Mouse (Mus musculus) stomach, embryonic 16.5 days (tissue): Measurements from ENCODE around the gene Lsp1. TPM values are rescaled to one million over a fixed set of nuclear protein-coding genes. Genes with fewer than 3 reads are reported as not detected.
A peak's percentile ranks its signal among the peaks of the same experiment; 100 is the strongest.

ENCODE experiments used
- ATAC-seq: fragments of 200-750 bp; cut with Nextera tagmentation; 2 replicates; pipeline ENCODE4 v1.8.0; 2017; ENCODE audit warnings: moderate number of reproducible peaks, moderate TSS enrichment; ENCODE audit not compliant: insufficient read depth, low FRiP score
- H3K27ac ChIP-seq: fragments of 300-500 bp; sonication (generic); 2 replicates; pipeline ENCODE4 v1.5.1; 2014; ENCODE audit warnings: low read length
- H3K27me3 ChIP-seq: fragments of 300-500 bp; sonication (generic); 2 replicates; pipeline ENCODE4 v1.6.1; 2014; ENCODE audit warnings: low read length, control low read depth, mixed read lengths; ENCODE audit not compliant: control insufficient read depth, insufficient read depth
- H3K36me3 ChIP-seq: fragments of 300-500 bp; sonication (generic); 2 replicates; pipeline ENCODE4 v1.6.1; 2014; ENCODE audit warnings: low read length; ENCODE audit not compliant: control insufficient read depth, insufficient read depth
- H3K4me1 ChIP-seq: fragments of 300-500 bp; sonication (generic); 2 replicates; pipeline ENCODE4 v1.6.1; 2014; ENCODE audit warnings: low read length, control low read depth, mixed read lengths; ENCODE audit not compliant: control insufficient read depth, insufficient read depth
- H3K4me2 ChIP-seq: fragments of 300-500 bp; sonication (generic); 2 replicates; pipeline ENCODE4 v1.6.1; 2014; ENCODE audit warnings: low read depth, low read length, mixed read lengths
- H3K4me3 ChIP-seq: fragments of 300-500 bp; sonication (generic); replicated peaks from 2 replicates; pipeline ENCODE4 v1.5.1; 2014; ENCODE audit warnings: mild to moderate bottlenecking, low read length
- H3K9ac ChIP-seq: fragments of 300-500 bp; sonication (generic); 2 replicates; pipeline ENCODE4 v1.6.1; 2014; ENCODE audit warnings: low read length
- H3K9me3 ChIP-seq: fragments of 300-500 bp; sonication (generic); replicated peaks from 2 replicates; pipeline ENCODE4 v1.6.1; 2016; ENCODE audit warnings: low read length, control low read depth; ENCODE audit not compliant: control insufficient read depth
- WGBS: fragments of 180-500 bp; shearing (Covaris S2); extraction: QIAGEN DNeasy Blood & Tissue Kit; methylation state at CpG from one replicate; pipeline ENCODE4 v1.1.7; 2014; 5-methylcytosine and 5-hydroxymethylcytosine counted together
- polyA plus RNA-seq: library from polyadenylated mRNA; unstranded; fragments of >200 nt; fragmentation: Nextera tagmentation; extraction: Ambion mirVana; gene quantifications from 2 replicates; pipeline ENCODE4 v1.2.1, GENCODE M21; 2015

Lsp1 gene
- polyA plus RNA-seq, 1 experiment from 2014 or later = 216 TPM

GRCm38 (mm10) chr7:142470171-142470691, 9.6 kb downstream of the Lsp1 start:
- no peak for ATAC-seq
- Histone ChIP-seq H3K27ac (peak overlapping the region; percentile 97), H3K9ac (peak overlapping the region; percentile 38; the same call in 1 of the 2 replicates), H3K27me3 (no peaks in the 10 kb centered on the region), H3K4me3 (no peak overlapping the region), H3K36me3 (no peaks in the 10 kb centered on the region), H3K4me2 (no peak overlapping the region), H3K9me3 (no peaks in the 10 kb centered on the region), H3K4me1 (peaks cover 26% of the 10 kb centered on the region)
- 65% methylated on average over 7 of the region's 7 CpGs for WGBS

GRCm38 (mm10) chr7:142470808-142471413, 10.3 kb downstream of the Lsp1 start:
- H3K9me3 ChIP-seq = no peaks in the 10 kb centered on the region

GRCm38 (mm10) chr7:142471414-142471861, 10.8 kb downstream of the Lsp1 start:
- H3K4me2 ChIP-seq = peak overlapping the region; percentile 65
- no peaks in the 10 kb centered on the region for H3K36me3 ChIP-seq
- H3K27ac ChIP-seq = peak overlapping the region; percentile 97
- no peaks in the 10 kb centered on the region for H3K9me3 ChIP-seq
- peaks cover 26% of the 10 kb centered on the region for H3K4me1 ChIP-seq
- ATAC-seq = peak; percentile 8; the same call in 1 of the 2 replicates
- H3K9ac ChIP-seq = peak overlapping the region; percentile 80
- WGBS = 48% methylated on average over 6 of the region's 6 CpGs
- peak overlapping the region; percentile 48 for H3K4me3 ChIP-seq
- no peaks in the 10 kb centered on the region for H3K27me3 ChIP-seq

More at GRCm38 (mm10) chr7:142470808-142471413, 10.3 kb downstream of the Lsp1 start:
- Histone ChIP-seq H3K4me1 (peaks cover 26% of the 10 kb centered on the region), H3K9ac (peak overlapping the region; percentile 80), H3K27ac (peak overlapping the region; percentile 97), H3K36me3 (no peaks in the 10 kb centered on the region), H3K27me3 (no peaks in the 10 kb centered on the region), H3K4me3 (peak overlapping the region; percentile 48; the same call in 1 of the 2 replicates), H3K4me2 (peak overlapping the region; percentile 65)
- WGBS = 16% methylated on average over 4 of the region's 4 CpGs
- peak; percentile 63; the same call in 1 of the 2 replicates for ATAC-seq

GRCm38 (mm10) chr7:142471884-142472570, 11.4 kb downstream of the Lsp1 start:
- peak overlapping the region; percentile 48 for H3K4me3 ChIP-seq
- H3K4me2 ChIP-seq = peak overlapping the region; percentile 65
- 41% methylated on average over 15 of the region's 15 CpGs for WGBS
- H3K27me3 ChIP-seq = no peaks in the 10 kb centered on the region
- H3K36me3 ChIP-seq = no peaks in the 10 kb centered on the region
- H3K4me1 ChIP-seq = peaks cover 26% of the 10 kb centered on the region
- no peaks in the 10 kb centered on the region for H3K9me3 ChIP-seq
- H3K9ac ChIP-seq = peak overlapping the region; percentile 80
- H3K27ac ChIP-seq = peak overlapping the region; percentile 97
- ATAC-seq = no peak

- no peaks in the 10 kb centered on the region for H3K9me3 ChIP-seq
- no peaks in the 10 kb centered on the region for H3K27me3 ChIP-seq
- ATAC-seq = no peak
- 86% methylated on average over 4 of the region's 4 CpGs for WGBS
- H3K36me3 ChIP-seq = no peaks in the 10 kb centered on the region
- peak overlapping the region; percentile 97 for H3K27ac ChIP-seq
- H3K4me2 ChIP-seq = peak overlapping the region; percentile 65
- H3K9ac ChIP-seq = peak overlapping the region; percentile 80
- peak overlapping the region; percentile 48 for H3K4me3 ChIP-seq
- peaks cover 31% of the 10 kb centered on the region for H3K4me1 ChIP-seq
Observed at GRCm38 (mm10) chr7:142472936-142473335, 12.3 kb downstream of the Lsp1 start.

GRCm38 (mm10) chr7:142473476-142473875, 12.9 kb downstream of the Lsp1 start:
- ATAC-seq = no peak
- peak overlapping the region; percentile 48 for H3K4me3 ChIP-seq
- H3K27ac ChIP-seq = peak overlapping the region; percentile 97
- WGBS = 76% methylated on average over 2 of the region's 2 CpGs
- H3K27me3 ChIP-seq = no peaks in the 10 kb centered on the region
- peaks cover 31% of the 10 kb centered on the region for H3K4me1 ChIP-seq
- H3K9ac ChIP-seq = peak overlapping the region; percentile 80
- peak overlapping the region; percentile 65 for H3K4me2 ChIP-seq
- no peaks in the 10 kb centered on the region for H3K9me3 ChIP-seq
- no peaks in the 10 kb centered on the region for H3K36me3 ChIP-seq

GRCm38 (mm10) chr7:142474799-142475198, 14.2 kb downstream of the Lsp1 start:
- Histone ChIP-seq H3K4me1 (peaks cover 35% of the 10 kb centered on the region), H3K9ac (peak overlapping the region; percentile 80), H3K9me3 (no peaks in the 10 kb centered on the region), H3K4me3 (peak overlapping the region; percentile 48), H3K27ac (peak overlapping the region; percentile 97), H3K27me3 (no peaks in the 10 kb centered on the region), H3K4me2 (peak overlapping the region; percentile 65), H3K36me3 (no peaks in the 10 kb centered on the region)
- peak; percentile 71 for ATAC-seq
- WGBS = 52% methylated on average over 14 of the region's 14 CpGs

GRCm38 (mm10) chr7:142475641-142476040, 15.0 kb downstream of the Lsp1 start:
- peak overlapping the region; percentile 48 for H3K4me3 ChIP-seq
- H3K27ac ChIP-seq = peak overlapping the region; percentile 97
- H3K27me3 ChIP-seq = no peaks in the 10 kb centered on the region
- H3K36me3 ChIP-seq = no peaks in the 10 kb centered on the region
- peak overlapping the region; percentile 65 for H3K4me2 ChIP-seq
- H3K9me3 ChIP-seq = no peaks in the 10 kb centered on the region
- no peak for ATAC-seq
- WGBS = 51% methylated on average over 7 of the region's 7 CpGs
- peaks cover 39% of the 10 kb centered on the region for H3K4me1 ChIP-seq
- peak overlapping the region; percentile 80 for H3K9ac ChIP-seq

- WGBS = 77% methylated on average over 5 of the region's 5 CpGs
- Histone ChIP-seq H3K4me2 (peak overlapping the region; percentile 65), H3K36me3 (no peaks in the 10 kb centered on the region), H3K27me3 (no peaks in the 10 kb centered on the region), H3K4me1 (peaks cover 39% of the 10 kb centered on the region), H3K27ac (peak overlapping the region; percentile 97), H3K9ac (peak overlapping the region; percentile 80), H3K4me3 (peak overlapping the region; percentile 48), H3K9me3 (no peaks in the 10 kb centered on the region)
- ATAC-seq = no peak
Observed at GRCm38 (mm10) chr7:142476271-142476670, 15.7 kb downstream of the Lsp1 start.
